Mouse (Mus musculus) midbrain, embryonic 13.5 days (tissue): Measurements from ENCODE around the gene Gm17428. TPM values are rescaled to one million over a fixed set of nuclear protein-coding genes. Genes with fewer than 3 reads are reported as not detected.
A peak's percentile ranks its signal among the peaks of the same experiment; 100 is the strongest.
"Not testable (repeated sequence)": the region's sequence is repeated elsewhere in the genome, so short reads cannot be mapped to it uniquely, and the experiment has no call there.

Source experiments
- ATAC-seq: fragments of 200-750 bp; cut with Nextera tagmentation; 2 replicates; pipeline ENCODE4 v1.8.0; 2017; ENCODE audit warnings: mild to moderate bottlenecking, moderate TSS enrichment, moderate library complexity
- H3K27ac ChIP-seq: fragments of 300-500 bp; sonication (generic); 2 replicates; pipeline ENCODE4 v1.5.1; 2015; ENCODE audit warnings: inconsistent platforms, mild to moderate bottlenecking, moderate library complexity
- H3K27me3 ChIP-seq: fragments of 300-500 bp; sonication (generic); 2 replicates; pipeline ENCODE4 v1.6.1; 2015; ENCODE audit warnings: mild to moderate bottlenecking, inconsistent platforms
- H3K36me3 ChIP-seq: fragments of 300-500 bp; sonication (generic); 2 replicates; pipeline ENCODE4 v1.6.1; 2015; ENCODE audit warnings: mild to moderate bottlenecking, inconsistent platforms
- H3K4me1 ChIP-seq: fragments of 300-500 bp; sonication (generic); replicated peaks from 2 replicates; pipeline ENCODE4 v1.6.1; 2015; ENCODE audit warnings: inconsistent platforms
- H3K4me2 ChIP-seq: fragments of 300-500 bp; sonication (generic); replicated peaks from 2 replicates; pipeline ENCODE4 v1.6.1; 2015; ENCODE audit warnings: moderate library complexity, mild to moderate bottlenecking, inconsistent platforms
- H3K4me3 ChIP-seq: fragments of 300-500 bp; sonication (generic); replicated peaks from 2 replicates; pipeline ENCODE4 v1.5.1; 2015; ENCODE audit warnings: mild to moderate bottlenecking, inconsistent platforms
- H3K9ac ChIP-seq: fragments of 300-500 bp; sonication (generic); replicated peaks from 2 replicates; pipeline ENCODE4 v1.6.1; 2015; ENCODE audit warnings: mild to moderate bottlenecking, inconsistent platforms
- H3K9me3 ChIP-seq: fragments of 300-500 bp; sonication (generic); 2 replicates; pipeline ENCODE4 v1.6.1; 2016; ENCODE audit warnings: mild to moderate bottlenecking, inconsistent platforms
- WGBS: fragments of 180-500 bp; shearing (Covaris S2); methylation state at CpG from one replicate; pipeline ENCODE4 v1.1.7; 2015; 5-methylcytosine and 5-hydroxymethylcytosine counted together
- polyA plus RNA-seq: library from polyadenylated mRNA; unstranded; fragments of >200 nt; fragmentation: Nextera tagmentation; extraction: Ambion mirVana; gene quantifications from 2 replicates; pipeline ENCODE4 v1.2.1, GENCODE M21; 2015

Gm17428 gene
- polyA plus RNA-seq, 1 experiment from 2014 or later: not detected

- peak; percentile 86 for ATAC-seq
- Histone ChIP-seq H3K9ac (peak overlapping the region; percentile 54), H3K27ac (peak overlapping the region; percentile 94), H3K27me3 (no peaks in the 10 kb centered on the region), H3K9me3 (no peaks in the 10 kb centered on the region), H3K4me1 (peaks cover 40% of the 10 kb centered on the region), H3K4me2 (peak overlapping the region; percentile 24), H3K4me3 (no peak overlapping the region), H3K36me3 (no peaks in the 10 kb centered on the region)
- 17% methylated on average over 14 of the region's 14 CpGs for WGBS
Measured at GRCm38 (mm10) chr14:54995457-54996138, 18.9 kb downstream of the Gm17428 start.

- ATAC-seq: no peak
- whole genome bisulfite sequencing: 36% methylated on average over 9 of the region's 9 CpGs
Measured at GRCm38 (mm10) chr14:54996793-54997192, 20.1 kb downstream of the Gm17428 start.

GRCm38 (mm10) chr14:54997297-54997696 is 20.6 kb downstream of the Gm17428 start:
- no peak overlapping the region for H3K9ac ChIP-seq
- no peak for ATAC-seq
- no peak overlapping the region for H3K4me2 ChIP-seq
- 28% methylated on average over 4 of the region's 4 CpGs for WGBS
- H3K4me1 ChIP-seq: peaks cover 40% of the 10 kb centered on the region
- H3K27ac ChIP-seq: 0 out of 2 replicates have a peak overlapping the region, but pooled peaks have one; percentile 30
- H3K36me3 ChIP-seq: no peaks in the 10 kb centered on the region
- no peaks in the 10 kb centered on the region for H3K9me3 ChIP-seq
- H3K27me3 ChIP-seq: no peaks in the 10 kb centered on the region
- H3K4me3 ChIP-seq: no peak overlapping the region

More at GRCm38 (mm10) chr14:54996793-54997192, 20.1 kb downstream of the Gm17428 start:
- no peaks in the 10 kb centered on the region for H3K27me3 ChIP-seq
- no peaks in the 10 kb centered on the region for H3K36me3 ChIP-seq
- no peaks in the 10 kb centered on the region for H3K9me3 ChIP-seq
- peak overlapping the region; percentile 94; the same call in 1 of the 2 replicates for H3K27ac ChIP-seq
- no peak overlapping the region for H3K4me2 ChIP-seq
- no peak overlapping the region for H3K4me3 ChIP-seq
- peaks cover 40% of the 10 kb centered on the region for H3K4me1 ChIP-seq
- H3K9ac ChIP-seq: no peak overlapping the region

GRCm38 (mm10) chr14:54998680-54999079 is 21.9 kb downstream of the Gm17428 start:
- Histone ChIP-seq H3K9ac (no peak overlapping the region), H3K4me3 (no peak overlapping the region), H3K9me3 (no peaks in the 10 kb centered on the region), H3K4me2 (no peak overlapping the region), H3K27me3 (no peaks in the 10 kb centered on the region), H3K27ac (no peak overlapping the region), H3K36me3 (no peaks in the 10 kb centered on the region), H3K4me1 (peaks cover 42% of the 10 kb centered on the region)
- ATAC-seq: no peak

- not testable (repeated sequence) for H3K27me3 ChIP-seq, H3K4me3 ChIP-seq, H3K27ac ChIP-seq, H3K36me3 ChIP-seq, H3K9ac ChIP-seq, H3K9me3 ChIP-seq, H3K4me2 ChIP-seq, ATAC-seq
- H3K4me1 ChIP-seq: peaks cover 42% of the 10 kb centered on the region
- WGBS: 85% methylated on average over 5 of the region's 5 CpGs
Measured at GRCm38 (mm10) chr14:54999868-55000267, 23.1 kb downstream of the Gm17428 start.

GRCm38 (mm10) chr14:55000814-55001213 is 24.1 kb downstream of the Gm17428 start:
- no peak overlapping the region for H3K4me2 ChIP-seq
- no peak for ATAC-seq
- H3K27ac ChIP-seq: no peak overlapping the region
- no peak overlapping the region for H3K9ac ChIP-seq
- no peaks in the 10 kb centered on the region for H3K27me3 ChIP-seq
- peaks cover 32% of the 10 kb centered on the region for H3K4me1 ChIP-seq
- H3K9me3 ChIP-seq: no peaks in the 10 kb centered on the region
- no peaks in the 10 kb centered on the region for H3K36me3 ChIP-seq
- WGBS: 84% methylated on average over 6 of the region's 6 CpGs
- no peak overlapping the region for H3K4me3 ChIP-seq

GRCm38 (mm10) chr14:55001446-55001845 is 24.7 kb downstream of the Gm17428 start:
- Histone ChIP-seq H3K9me3 (no peaks in the 10 kb centered on the region), H3K4me2 (no peak overlapping the region), H3K36me3 (no peaks in the 10 kb centered on the region), H3K27ac (no peak overlapping the region), H3K4me1 (peaks cover 26% of the 10 kb centered on the region), H3K4me3 (no peak overlapping the region), H3K9ac (no peak overlapping the region), H3K27me3 (no peaks in the 10 kb centered on the region)
- WGBS: 98% methylated on average over 2 of the region's 2 CpGs
- no peak for ATAC-seq

- H3K4me3 ChIP-seq: no peak overlapping the region
- no peaks in the 10 kb centered on the region for H3K27me3 ChIP-seq
- H3K9me3 ChIP-seq: no peaks in the 10 kb centered on the region
- no peaks in the 10 kb centered on the region for H3K36me3 ChIP-seq
- no peak overlapping the region for H3K4me2 ChIP-seq
- peaks cover 19% of the 10 kb centered on the region for H3K4me1 ChIP-seq
- H3K27ac ChIP-seq: no peak overlapping the region
- no peak for ATAC-seq
- no peak overlapping the region for H3K9ac ChIP-seq
- WGBS: 60% methylated on average over 12 of the region's 12 CpGs
Measured at GRCm38 (mm10) chr14:55001938-55002686, 25.4 kb downstream of the Gm17428 start.

GRCm38 (mm10) chr14:55002687-55003120 is 26.0 kb downstream of the Gm17428 start:
- Histone ChIP-seq H3K27ac (no peak overlapping the region), H3K4me2 (no peak overlapping the region), H3K9ac (no peak overlapping the region), H3K9me3 (no peaks in the 10 kb centered on the region), H3K4me3 (no peak overlapping the region), H3K36me3 (no peaks in the 10 kb centered on the region), H3K4me1 (peaks cover 14% of the 10 kb centered on the region), H3K27me3 (no peaks in the 10 kb centered on the region)
- WGBS: 74% methylated on average over 7 of the region's 7 CpGs
- no peak for ATAC-seq

GRCm38 (mm10) chr14:55003878-55004855 is 27.4 kb downstream of the Gm17428 start:
- H3K4me2 ChIP-seq: no peak overlapping the region
- H3K27ac ChIP-seq: no peak overlapping the region
- no peak for ATAC-seq
- 64% methylated on average over 18 of the region's 18 CpGs for WGBS
- H3K9ac ChIP-seq: no peak overlapping the region
- H3K36me3 ChIP-seq: no peaks in the 10 kb centered on the region
- no peaks in the 10 kb centered on the region for H3K27me3 ChIP-seq
- no peak overlapping the region for H3K4me3 ChIP-seq
- no peaks in the 10 kb centered on the region for H3K9me3 ChIP-seq
- peaks cover 14% of the 10 kb centered on the region for H3K4me1 ChIP-seq

GRCm38 (mm10) chr14:55005506-55005905 is 28.8 kb downstream of the Gm17428 start:
- ATAC-seq: no peak
- Histone ChIP-seq H3K9me3 (no peaks in the 10 kb centered on the region), H3K27ac (no peak overlapping the region), H3K27me3 (no peaks in the 10 kb centered on the region), H3K4me1 (peaks cover 14% of the 10 kb centered on the region), H3K4me3 (no peak overlapping the region), H3K9ac (no peak overlapping the region), H3K4me2 (no peak overlapping the region), H3K36me3 (no peaks in the 10 kb centered on the region)
- WGBS: 87% methylated on average over 2 of the region's 2 CpGs
